Mouse (Mus musculus) spleen, adult 2 months (tissue): ENCODE data around the gene Myod1.

Experiments used
- CTCF ChIP-seq: fragments of 200-500 bp; IDR thresholded peaks from 2 replicates; pipeline ENCODE4 v1.5.1; 2011; ENCODE audit warnings: mild to moderate bottlenecking, inconsistent platforms; ENCODE audit not compliant: insufficient read depth, insufficient read length, insufficient replicate concordance; ENCODE audit errors: extremely low read depth
- POLR2A ChIP-seq: fragments of 200-500 bp; IDR thresholded peaks from 2 replicates; pipeline ENCODE4 v1.6.1; 2011; ENCODE audit warnings: low read depth, low read length, inconsistent platforms

DNA sequence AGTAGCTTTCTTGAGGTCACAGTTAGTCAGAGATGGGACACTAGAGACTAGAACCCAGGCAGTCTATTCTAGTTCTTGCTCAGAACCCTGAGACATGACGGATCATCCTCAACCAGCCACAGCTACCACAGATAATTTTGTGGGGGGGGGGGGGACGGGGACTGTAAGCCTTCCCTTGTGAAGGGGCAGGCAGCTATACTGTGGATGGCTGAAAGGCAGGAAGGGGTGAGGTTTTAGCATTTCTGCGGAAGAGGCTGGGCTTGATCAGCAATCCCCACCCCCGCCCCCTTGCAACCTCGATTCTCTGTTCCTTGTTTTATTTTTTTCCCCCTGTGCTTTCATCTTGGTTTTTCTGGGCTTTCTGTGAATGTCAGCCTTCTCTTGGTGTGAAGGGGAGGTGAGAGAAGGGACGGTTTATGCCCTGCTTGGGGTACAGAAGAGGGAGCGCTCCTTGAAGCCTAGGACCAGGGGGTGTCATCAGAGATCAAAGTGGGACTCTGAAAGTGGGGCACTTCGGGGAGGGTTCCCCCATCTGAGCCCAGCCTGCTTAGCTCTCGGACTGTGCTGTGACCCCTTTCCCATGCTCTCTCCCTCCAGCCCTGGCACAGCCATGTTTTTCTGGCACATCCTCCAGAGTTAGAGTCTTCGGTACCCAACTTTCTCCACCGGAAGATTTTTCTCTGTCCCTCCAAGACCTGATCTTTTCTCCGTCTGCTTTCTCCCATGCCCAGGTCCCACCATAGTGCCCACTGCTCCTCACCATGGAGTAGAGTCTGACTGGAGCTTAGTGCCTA is 17.6 kb downstream of the Myod1 start:
- TF ChIP-seq POLR2A (no peak), CTCF (no peak)
